Mouse (Mus musculus): ENCODE results near the gene Tsc22d4. TPM values are rescaled to one million over a fixed set of nuclear protein-coding genes. Genes with fewer than 3 reads are reported as not detected.
"Not testable (repeated sequence)": the region's sequence is repeated elsewhere in the genome, so short reads cannot be mapped to it uniquely, and the experiment has no call there.

Tsc22d4 gene
- polyA plus RNA-seq (2012; ENCODE audit: insufficient read depth, insufficient read length, missing spikeins): 21.4 and 24.0 TPM in 2 replicates

DNA sequence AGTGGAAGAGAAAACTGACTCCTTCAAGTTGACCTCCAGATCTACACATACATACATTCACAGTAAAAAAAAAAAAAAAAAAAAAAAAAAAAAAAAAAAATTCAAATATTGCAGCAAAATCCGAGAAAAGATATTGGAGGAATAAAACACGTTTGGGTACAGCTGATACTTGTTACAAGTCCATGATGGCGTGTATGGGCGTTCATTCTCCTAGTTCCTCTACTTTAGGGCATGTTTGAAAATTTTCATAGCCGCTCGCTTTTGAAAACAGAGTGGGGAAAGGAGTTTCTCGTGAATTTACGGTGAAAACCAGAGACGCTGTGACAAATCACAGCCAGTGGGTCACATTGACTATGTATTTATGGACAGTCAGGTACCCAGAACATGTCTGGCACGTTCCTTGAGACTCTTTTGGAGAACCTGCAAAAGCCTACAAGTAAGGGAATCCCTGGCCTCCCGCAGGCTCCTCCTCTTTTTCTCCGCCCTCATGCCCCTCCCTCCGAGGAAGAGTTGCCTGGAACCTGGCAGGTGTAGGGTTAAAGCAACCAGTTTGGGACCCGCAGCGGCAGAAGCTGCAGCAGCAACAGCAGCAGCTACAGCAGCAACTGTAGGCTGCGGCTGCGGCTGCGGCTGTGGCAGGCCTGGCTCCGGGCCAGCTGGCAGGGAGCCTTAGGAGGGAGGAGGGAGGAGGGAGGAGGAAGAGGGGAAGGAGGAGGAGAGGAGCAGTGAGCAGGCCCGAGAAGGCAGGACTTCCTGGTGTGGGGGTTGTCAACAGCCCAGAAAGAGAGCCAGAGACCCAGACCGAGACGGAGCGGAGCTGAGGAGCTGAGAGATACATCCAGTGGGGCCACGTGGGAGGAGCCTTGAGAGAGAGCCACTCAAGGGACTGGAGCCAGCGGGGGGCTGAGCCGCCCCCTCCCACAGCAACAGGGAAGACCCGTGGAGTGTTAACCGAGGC, at the start of gene Tsc22d4:
TSS of gene Tsc22d4 (plus strand) at position 517 of the 958 bp plus-strand sequence.
- H3K4me1 ChIP-seq (ENCODE audit: control insufficient read depth, insufficient read depth, insufficient read length, low read length): peaks cover 11% of the 10 kb centered on the region
- peak within 1 kb of the TSS; percentile 53 for H3K27ac ChIP-seq (replicated peaks; ENCODE audit: low read depth, low read length)
- H3K4me3 ChIP-seq (ENCODE audit: insufficient read depth, low read depth, low read length): peak within 1 kb of the TSS; percentile 79

GRCm38 (mm10) chr5:137695930-137696329, 49.6 kb upstream of the Tsc22d4 start:
- Histone ChIP-seq H3K27ac (replicated peaks; ENCODE audit: low read depth, low read length) (no peak overlapping the region), H3K4me3 (ENCODE audit: insufficient read depth, low read depth, low read length) (no peak overlapping the region), H3K4me1 (ENCODE audit: control insufficient read depth, insufficient read depth, insufficient read length, low read length) (no peaks in the 10 kb centered on the region)

DNA sequence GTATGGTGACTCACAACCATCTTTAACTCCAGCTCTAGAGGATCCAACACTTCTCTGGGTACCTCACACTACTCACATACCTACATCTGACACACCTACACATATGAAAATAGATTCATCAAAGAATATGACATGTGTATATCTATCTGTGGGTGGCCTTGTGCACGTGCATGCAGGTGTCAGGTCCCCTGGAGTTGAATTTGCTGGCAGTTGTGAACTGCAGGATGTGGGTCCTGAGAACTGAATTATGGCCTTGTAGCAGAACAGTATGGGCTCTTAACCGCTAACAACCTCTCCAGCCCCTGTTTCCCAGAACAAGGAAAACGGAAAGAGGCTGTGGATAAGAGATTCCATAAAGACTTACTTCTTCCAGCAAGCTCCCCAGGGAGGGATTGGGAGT, 46.5 kb upstream of the Tsc22d4 start:
- H3K4me1 ChIP-seq (ENCODE audit: control insufficient read depth, insufficient read depth, insufficient read length, low read length): no peaks in the 10 kb centered on the region
- no peak overlapping the region for H3K4me3 ChIP-seq (ENCODE audit: insufficient read depth, low read depth, low read length)
- no peak overlapping the region for H3K27ac ChIP-seq (replicated peaks; ENCODE audit: low read depth, low read length)

DNA sequence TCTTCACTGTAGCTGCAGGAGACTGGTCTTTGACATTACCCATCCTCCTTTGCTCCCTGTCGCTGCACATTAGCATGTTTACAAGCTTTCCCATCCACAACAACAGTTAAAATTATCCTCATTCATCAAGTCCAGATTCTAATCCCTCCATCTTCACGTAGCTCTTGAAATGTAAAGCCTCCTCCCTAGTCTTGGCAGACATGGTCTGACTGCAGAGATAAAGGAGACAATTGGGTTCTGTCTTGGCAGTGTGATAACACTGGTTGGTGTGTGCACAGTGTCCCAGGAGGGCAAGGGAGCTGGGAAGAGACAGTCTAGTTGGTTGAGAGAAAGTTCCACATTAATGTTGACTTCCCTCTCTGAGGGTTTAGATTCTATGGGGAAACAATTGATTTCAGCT, 45.7 kb upstream of the Tsc22d4 start:
- Histone ChIP-seq H3K4me1 (ENCODE audit: control insufficient read depth, insufficient read depth, insufficient read length, low read length) (no peaks in the 10 kb centered on the region), H3K27ac (replicated peaks; ENCODE audit: low read depth, low read length) (no peak overlapping the region), H3K4me3 (ENCODE audit: insufficient read depth, low read depth, low read length) (no peak overlapping the region)

- Histone ChIP-seq H3K27ac (replicated peaks; ENCODE audit: low read depth, low read length) (no peak overlapping the region), H3K4me1 (ENCODE audit: control insufficient read depth, insufficient read depth, insufficient read length, low read length) (no peaks in the 10 kb centered on the region), H3K4me3 (ENCODE audit: insufficient read depth, low read depth, low read length) (no peak overlapping the region; the same call in 1 of the 2 replicates)
Observed at GRCm38 (mm10) chr5:137705242-137705641, 40.3 kb upstream of the Tsc22d4 start.

DNA sequence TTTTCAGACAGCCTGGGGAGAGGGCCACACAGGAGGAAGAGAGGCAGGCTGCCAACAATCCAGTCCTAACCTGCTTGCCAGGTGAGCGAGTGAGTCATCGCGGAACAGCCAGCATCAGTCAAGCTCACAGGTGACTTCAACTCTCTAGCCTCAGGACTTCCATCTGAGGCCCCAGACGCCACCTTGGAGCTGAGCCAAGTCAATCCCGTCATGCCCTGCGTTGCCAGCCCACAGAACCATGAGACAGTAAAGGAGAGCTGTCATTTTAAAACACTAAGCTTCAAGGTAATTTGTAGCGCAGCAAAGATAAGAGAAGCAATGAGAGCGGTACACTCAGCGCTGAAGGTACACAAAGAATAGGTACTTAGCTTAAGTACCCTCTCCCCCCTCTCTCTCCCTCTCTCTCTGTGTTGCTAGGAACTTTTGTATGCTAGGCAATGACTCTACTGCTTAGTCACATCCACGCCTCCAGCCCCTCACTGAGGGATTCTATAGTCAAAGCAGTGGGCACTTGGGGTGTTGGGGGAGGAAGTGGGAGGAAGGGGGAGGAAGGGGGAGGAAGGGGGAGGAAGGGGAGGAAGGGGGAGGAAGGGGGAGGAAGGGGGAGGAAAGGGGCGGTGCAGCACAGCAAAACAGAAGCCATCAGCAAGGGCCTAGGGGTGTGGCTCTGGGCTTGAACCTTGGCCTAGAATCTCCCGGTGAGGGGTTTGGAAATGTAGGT, 38.5 kb upstream of the Tsc22d4 start:
- H3K27ac ChIP-seq (replicated peaks; ENCODE audit: low read depth, low read length): no peak overlapping the region
- no peaks in the 10 kb centered on the region for H3K4me1 ChIP-seq (ENCODE audit: control insufficient read depth, insufficient read depth, insufficient read length, low read length)
- H3K4me3 ChIP-seq (ENCODE audit: insufficient read depth, low read depth, low read length): no peak overlapping the region

DNA sequence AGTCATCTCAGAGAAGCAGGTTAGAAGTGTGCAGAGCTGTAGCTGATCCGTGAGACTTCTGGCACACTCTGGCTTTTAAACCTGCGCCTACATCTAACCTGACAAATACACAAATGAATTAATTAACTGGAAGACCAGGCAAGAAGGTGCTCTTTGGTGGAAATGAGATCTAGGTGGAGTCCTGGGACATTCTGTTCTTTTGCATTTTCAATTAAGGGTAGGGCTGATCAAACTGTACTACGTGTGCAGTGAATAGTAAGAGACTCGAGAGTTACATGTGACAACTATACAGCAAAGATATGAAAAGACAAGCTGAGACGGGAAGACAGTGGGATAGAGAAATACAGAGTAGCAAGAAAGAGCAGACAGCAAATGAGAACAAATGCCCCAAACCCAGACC, 32.1 kb upstream of the Tsc22d4 start:
- no peak overlapping the region for H3K27ac ChIP-seq (replicated peaks; ENCODE audit: low read depth, low read length)
- no peak overlapping the region for H3K4me3 ChIP-seq (ENCODE audit: insufficient read depth, low read depth, low read length)
- no peaks in the 10 kb centered on the region for H3K4me1 ChIP-seq (ENCODE audit: control insufficient read depth, insufficient read depth, insufficient read length, low read length)

DNA sequence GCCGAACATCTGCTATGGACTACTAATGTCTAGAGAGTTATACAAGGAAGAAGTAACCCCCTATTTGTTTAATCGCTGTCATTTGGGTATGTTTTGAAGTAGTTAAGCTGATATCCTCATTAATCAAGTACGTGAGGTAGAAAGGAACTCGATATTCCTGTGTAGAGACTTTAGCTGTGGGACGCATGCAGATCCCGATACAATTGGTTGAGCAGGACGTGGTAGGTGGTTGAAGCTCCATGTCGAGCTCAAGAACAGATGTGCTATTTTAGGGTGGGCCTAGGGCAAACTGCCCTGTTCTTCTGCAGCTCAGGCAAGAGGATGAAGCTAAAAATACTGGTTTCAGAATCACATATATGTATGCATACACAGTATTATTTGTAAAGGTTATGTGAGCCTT, 29.8 kb upstream of the Tsc22d4 start:
- no peak overlapping the region for H3K27ac ChIP-seq (replicated peaks; ENCODE audit: low read depth, low read length)
- no peak overlapping the region for H3K4me3 ChIP-seq (ENCODE audit: insufficient read depth, low read depth, low read length)
- H3K4me1 ChIP-seq (ENCODE audit: control insufficient read depth, insufficient read depth, insufficient read length, low read length): no peaks in the 10 kb centered on the region

DNA sequence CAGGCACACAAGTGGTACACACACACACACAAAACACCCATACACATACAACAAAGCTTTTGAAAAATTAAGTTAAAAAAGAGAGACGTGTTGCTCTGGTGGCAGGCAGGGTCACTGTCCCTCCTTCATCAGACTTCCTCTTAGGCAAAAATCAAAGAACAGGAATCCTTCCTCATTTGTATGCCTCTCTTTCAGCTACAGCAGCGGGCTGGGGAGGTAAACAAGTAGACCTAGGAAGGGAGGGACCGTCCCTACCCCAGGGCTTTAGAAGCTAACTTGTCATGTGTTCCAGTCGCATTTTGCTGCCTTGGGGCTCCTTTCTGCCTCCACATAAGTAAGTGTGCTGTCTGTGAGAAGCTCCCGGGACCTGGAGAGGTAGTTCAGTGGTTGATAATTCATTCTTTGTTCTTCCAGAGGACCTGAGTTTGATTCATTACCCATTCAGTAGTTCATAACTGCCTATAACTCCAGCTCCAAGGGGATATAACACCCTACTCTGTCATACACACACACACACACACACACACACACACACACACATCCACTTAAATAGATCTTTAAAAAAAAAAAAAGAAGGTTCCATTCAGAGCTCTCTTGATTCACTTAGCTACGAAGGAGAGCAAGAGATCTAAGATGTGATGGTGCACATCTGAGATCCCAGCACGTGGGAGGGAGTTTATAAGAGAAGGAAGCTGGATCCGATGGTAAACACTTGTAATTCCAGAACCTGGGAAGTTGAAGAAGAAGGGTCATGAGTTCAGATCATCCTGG, 27.3 kb upstream of the Tsc22d4 start:
- Histone ChIP-seq H3K4me1 (ENCODE audit: control insufficient read depth, insufficient read depth, insufficient read length, low read length) (no peaks in the 10 kb centered on the region), H3K27ac (replicated peaks; ENCODE audit: low read depth, low read length) (no peak overlapping the region), H3K4me3 (ENCODE audit: insufficient read depth, low read depth, low read length) (no peak overlapping the region)

DNA sequence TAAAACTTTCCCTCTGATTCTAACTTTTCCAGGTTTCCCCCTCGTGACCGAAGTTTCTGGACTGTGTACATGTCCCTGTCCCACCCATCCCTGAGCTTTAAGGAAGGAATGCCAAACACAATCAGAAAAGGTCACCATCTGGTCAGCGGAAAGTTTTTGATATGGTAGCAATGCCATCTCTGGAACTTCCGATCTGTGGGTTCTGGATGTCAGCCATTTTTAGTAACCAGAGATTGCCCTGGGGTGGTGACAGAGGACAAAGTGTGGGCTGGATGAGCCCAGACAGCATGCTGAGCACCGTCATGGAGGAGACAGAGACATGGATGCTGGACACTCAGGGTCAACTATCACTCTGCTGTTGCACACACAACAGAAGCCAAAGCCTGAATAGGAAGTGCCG, 26.4 kb upstream of the Tsc22d4 start:
- Histone ChIP-seq H3K27ac (replicated peaks; ENCODE audit: low read depth, low read length) (no peak overlapping the region), H3K4me3 (ENCODE audit: insufficient read depth, low read depth, low read length) (no peak overlapping the region), H3K4me1 (ENCODE audit: control insufficient read depth, insufficient read depth, insufficient read length, low read length) (no peaks in the 10 kb centered on the region)

- H3K4me3 ChIP-seq (ENCODE audit: insufficient read depth, low read depth, low read length); H3K4me1 ChIP-seq (ENCODE audit: control insufficient read depth, insufficient read depth, insufficient read length, low read length); H3K27ac ChIP-seq (replicated peaks; ENCODE audit: low read depth, low read length): not testable (repeated sequence)
Observed at GRCm38 (mm10) chr5:137720558-137721164, 24.9 kb upstream of the Tsc22d4 start.

DNA sequence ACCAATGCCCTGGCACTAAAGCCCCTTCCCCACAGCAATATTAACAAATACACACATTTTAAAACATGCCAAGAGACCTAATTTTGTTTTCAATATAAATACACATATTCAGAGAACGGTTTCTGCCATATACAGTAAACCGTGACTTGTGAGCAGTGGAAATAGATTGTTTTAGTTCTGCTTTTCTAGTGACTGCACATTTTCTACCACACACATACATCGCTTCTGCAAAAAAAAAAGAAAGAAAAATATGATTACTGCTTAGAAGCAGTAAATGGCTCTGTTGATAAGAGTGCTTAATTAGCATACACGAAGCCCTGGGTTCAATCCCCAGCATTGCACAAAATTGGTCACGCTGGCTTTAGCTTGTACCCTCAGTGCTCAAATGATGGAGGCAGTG, 21.7 kb upstream of the Tsc22d4 start:
- no peaks in the 10 kb centered on the region for H3K4me1 ChIP-seq (ENCODE audit: control insufficient read depth, insufficient read depth, insufficient read length, low read length)
- H3K4me3 ChIP-seq (ENCODE audit: insufficient read depth, low read depth, low read length): no peak overlapping the region
- H3K27ac ChIP-seq (replicated peaks; ENCODE audit: low read depth, low read length): no peak overlapping the region

DNA sequence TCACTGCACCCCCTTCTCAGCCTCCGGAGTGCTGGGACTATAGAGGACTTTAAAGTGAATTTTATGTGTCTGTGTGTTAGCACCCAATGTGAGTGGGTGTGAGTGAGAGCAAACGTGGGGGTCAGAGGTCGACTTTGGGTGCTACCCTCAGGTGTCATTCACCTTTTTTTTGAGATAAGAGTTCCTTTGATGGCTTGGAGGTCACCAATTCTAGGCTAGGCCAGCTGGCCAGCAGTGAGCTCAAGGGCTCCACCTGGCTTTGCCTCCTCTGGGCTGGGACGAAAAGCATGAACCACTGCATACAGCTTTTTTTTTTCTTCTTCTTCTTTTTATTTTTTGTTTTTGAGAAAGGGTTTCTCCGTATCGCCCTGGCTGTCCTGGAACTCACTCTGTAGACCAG, 18.8 kb upstream of the Tsc22d4 start:
- Histone ChIP-seq H3K4me3 (ENCODE audit: insufficient read depth, low read depth, low read length) (no peak overlapping the region), H3K4me1 (ENCODE audit: control insufficient read depth, insufficient read depth, insufficient read length, low read length) (no peaks in the 10 kb centered on the region), H3K27ac (replicated peaks; ENCODE audit: low read depth, low read length) (no peak overlapping the region)

- Histone ChIP-seq H3K4me3 (ENCODE audit: insufficient read depth, low read depth, low read length) (no peak overlapping the region), H3K4me1 (ENCODE audit: control insufficient read depth, insufficient read depth, insufficient read length, low read length) (no peaks in the 10 kb centered on the region), H3K27ac (replicated peaks; ENCODE audit: low read depth, low read length) (no peak overlapping the region)
Observed at GRCm38 (mm10) chr5:137733638-137734288, 11.8 kb upstream of the Tsc22d4 start.

All from brown adipose tissue, adult 24 weeks (tissue).